Mouse (Mus musculus) midbrain, embryonic 11.5 days (tissue): ENCODE measurements at regions not wholly inside any gene's neighbourhood (a gene's known extent, or its start where the extent isn't known, plus 50 kb on each side); places are given as distances from the start of the nearest gene placed in this dataset.
A peak's percentile ranks its signal among the peaks of the same experiment; 100 is the strongest.

ENCODE experiments used
- ATAC-seq: fragments of 200-750 bp; cut with Nextera tagmentation; 2 replicates; pipeline ENCODE4 v1.8.0; 2017; ENCODE audit warnings: moderate TSS enrichment, moderate library complexity; ENCODE audit not compliant: low FRiP score
- DNase-seq: peaks from one replicate; pipeline ENCODE4 v3.0.0; 2015; ENCODE audit warnings: low spot score; ENCODE audit errors: missing footprints
- H3K27ac ChIP-seq: fragments of 300-500 bp; sonication (generic); 2 replicates; pipeline ENCODE4 v1.5.1; 2014; ENCODE audit warnings: low read depth, low read length
- H3K27me3 ChIP-seq: fragments of 300-500 bp; sonication (generic); 2 replicates; pipeline ENCODE4 v1.6.1; 2014; ENCODE audit warnings: mild to moderate bottlenecking, low read length, moderate library complexity, mixed read lengths; ENCODE audit not compliant: control insufficient read depth, insufficient read depth
- H3K36me3 ChIP-seq: fragments of 300-500 bp; sonication (generic); 2 replicates; pipeline ENCODE4 v1.6.1; 2014; ENCODE audit warnings: mild to moderate bottlenecking, low read length, moderate library complexity, mixed read lengths; ENCODE audit not compliant: control insufficient read depth, insufficient read depth
- H3K4me1 ChIP-seq: fragments of 300-500 bp; sonication (generic); 2 replicates; pipeline ENCODE4 v1.6.1; 2014; ENCODE audit warnings: low read length; ENCODE audit not compliant: control insufficient read depth, insufficient read depth
- H3K4me2 ChIP-seq: fragments of 300-500 bp; sonication (generic); 2 replicates; pipeline ENCODE4 v1.6.1; 2014; ENCODE audit warnings: mild to moderate bottlenecking, moderate library complexity
- H3K4me3 ChIP-seq: fragments of 300-500 bp; sonication (generic); 2 replicates; pipeline ENCODE4 v1.5.1; 2014; ENCODE audit warnings: low read depth, low read length
- H3K9ac ChIP-seq: fragments of 300-500 bp; sonication (generic); 2 replicates; pipeline ENCODE4 v1.6.1; 2014; ENCODE audit warnings: low read length
- H3K9me3 ChIP-seq: fragments of 300-500 bp; sonication (generic); 2 replicates; pipeline ENCODE4 v1.6.1; 2016; ENCODE audit warnings: low read length; ENCODE audit not compliant: control insufficient read depth
- whole genome bisulfite sequencing: fragments of 180-500 bp; shearing (Covaris S2); extraction: QIAGEN DNeasy Blood & Tissue Kit; methylation state at CpG from one replicate; pipeline ENCODE4 v1.1.7; 2014; 5-methylcytosine and 5-hydroxymethylcytosine counted together

GRCm38 (mm10) chr13:81944047-81944446 is 161.2 kb downstream of the Cetn3 start:
- Histone ChIP-seq H3K9ac (no peak overlapping the region), H3K9me3 (no peaks in the 10 kb centered on the region), H3K27ac (no peak overlapping the region), H3K27me3 (no peaks in the 10 kb centered on the region), H3K4me1 (peaks cover 6% of the 10 kb centered on the region), H3K4me3 (no peak overlapping the region), H3K36me3 (no peaks in the 10 kb centered on the region), H3K4me2 (peak overlapping the region; percentile 37)
- DNase-seq (peak; percentile 97), ATAC-seq (peak; percentile 87)
- WGBS = 17% methylated on average over 9 of the region's 9 CpGs

GRCm38 (mm10) chr13:81944469-81944868 is 161.6 kb downstream of the Cetn3 start:
- WGBS = 65% methylated on average over 6 of the region's 6 CpGs
- H3K36me3 ChIP-seq = no peaks in the 10 kb centered on the region
- DNase-seq (peak; percentile 88), ATAC-seq (peak; percentile 84)
- no peak overlapping the region for H3K27ac ChIP-seq
- H3K4me2 ChIP-seq = peak overlapping the region; percentile 37
- no peaks in the 10 kb centered on the region for H3K9me3 ChIP-seq
- no peak overlapping the region for H3K9ac ChIP-seq
- H3K27me3 ChIP-seq = no peaks in the 10 kb centered on the region
- H3K4me3 ChIP-seq = no peak overlapping the region
- H3K4me1 ChIP-seq = peaks cover 6% of the 10 kb centered on the region

- H3K9me3 ChIP-seq = no peaks in the 10 kb centered on the region
- no peak overlapping the region for H3K4me3 ChIP-seq
- H3K4me1 ChIP-seq = peaks cover 6% of the 10 kb centered on the region
- H3K9ac ChIP-seq = no peak overlapping the region
- WGBS = 10% methylated on average over 9 of the region's 9 CpGs
- DNase-seq (peak; percentile 84), ATAC-seq (0 out of 2 replicates have a peak, but pooled peaks have one; percentile 5)
- no peaks in the 10 kb centered on the region for H3K27me3 ChIP-seq
- no peak overlapping the region for H3K27ac ChIP-seq
- no peaks in the 10 kb centered on the region for H3K36me3 ChIP-seq
- peak overlapping the region; percentile 30 for H3K4me2 ChIP-seq
Measured at GRCm38 (mm10) chr13:81945741-81946140, 162.9 kb downstream of the Cetn3 start.

- Histone ChIP-seq H3K9me3 (no peaks in the 10 kb centered on the region), H3K9ac (no peak overlapping the region), H3K27ac (no peak overlapping the region), H3K27me3 (no peaks in the 10 kb centered on the region), H3K4me2 (no peak overlapping the region), H3K36me3 (no peaks in the 10 kb centered on the region), H3K4me1 (no peaks in the 10 kb centered on the region), H3K4me3 (no peak overlapping the region)
- peak; percentile 75 for DNase-seq
- no peak for ATAC-seq
- 88% methylated on average over 2 of the region's 2 CpGs for WGBS
Measured at GRCm38 (mm10) chr13:81965431-81965830, 182.6 kb downstream of the Cetn3 start.

GRCm38 (mm10) chr13:81975878-81976277 is 193.0 kb downstream of the Cetn3 start:
- Histone ChIP-seq H3K4me1 (no peaks in the 10 kb centered on the region), H3K4me2 (no peak overlapping the region), H3K27ac (no peak overlapping the region), H3K9ac (no peak overlapping the region), H3K9me3 (no peaks in the 10 kb centered on the region), H3K4me3 (no peak overlapping the region), H3K36me3 (no peaks in the 10 kb centered on the region), H3K27me3 (no peaks in the 10 kb centered on the region)
- no peak for ATAC-seq
- 75% methylated on average over 2 of the region's 2 CpGs for WGBS
- no peak for DNase-seq

- no peak overlapping the region for H3K9ac ChIP-seq
- H3K4me2 ChIP-seq = no peak overlapping the region
- no peak overlapping the region for H3K4me3 ChIP-seq
- H3K36me3 ChIP-seq = no peaks in the 10 kb centered on the region
- no peak for ATAC-seq
- peak; percentile 56 for DNase-seq
- H3K27me3 ChIP-seq = no peaks in the 10 kb centered on the region
- no peaks in the 10 kb centered on the region for H3K4me1 ChIP-seq
- 94% methylated on average over 6 of the region's 6 CpGs for WGBS
- no peaks in the 10 kb centered on the region for H3K9me3 ChIP-seq
- H3K27ac ChIP-seq = no peak overlapping the region
Measured at GRCm38 (mm10) chr13:81978003-81978402, 195.1 kb downstream of the Cetn3 start.

- Histone ChIP-seq H3K4me2 (no peak overlapping the region), H3K27me3 (no peaks in the 10 kb centered on the region), H3K27ac (no peak overlapping the region), H3K4me1 (no peaks in the 10 kb centered on the region), H3K36me3 (no peaks in the 10 kb centered on the region), H3K4me3 (no peak overlapping the region), H3K9ac (no peak overlapping the region), H3K9me3 (no peaks in the 10 kb centered on the region)
- no peak for DNase-seq
- ATAC-seq = 0 out of 2 replicates have a peak, but pooled peaks have one; percentile 55
Measured at GRCm38 (mm10) chr13:81979289-81979688, 196.4 kb downstream of the Cetn3 start.

GRCm38 (mm10) chr13:81980094-81980493 is 197.2 kb downstream of the Cetn3 start:
- H3K9me3 ChIP-seq = no peaks in the 10 kb centered on the region
- H3K4me1 ChIP-seq = no peaks in the 10 kb centered on the region
- no peak overlapping the region for H3K4me2 ChIP-seq
- no peak for ATAC-seq
- no peak for DNase-seq
- H3K4me3 ChIP-seq = no peak overlapping the region
- H3K27ac ChIP-seq = no peak overlapping the region
- no peaks in the 10 kb centered on the region for H3K27me3 ChIP-seq
- H3K9ac ChIP-seq = no peak overlapping the region
- no peaks in the 10 kb centered on the region for H3K36me3 ChIP-seq
- 83% methylated on average over 5 of the region's 5 CpGs for WGBS

GRCm38 (mm10) chr13:81982491-81982890 is 199.6 kb downstream of the Cetn3 start:
- no peaks in the 10 kb centered on the region for H3K4me1 ChIP-seq
- H3K27ac ChIP-seq = no peak overlapping the region
- ATAC-seq (no peak), DNase-seq (no peak)
- no peaks in the 10 kb centered on the region for H3K27me3 ChIP-seq
- no peaks in the 10 kb centered on the region for H3K36me3 ChIP-seq
- H3K4me3 ChIP-seq = no peak overlapping the region
- H3K9ac ChIP-seq = no peak overlapping the region
- no peaks in the 10 kb centered on the region for H3K9me3 ChIP-seq
- WGBS = 60% methylated on average over 2 of the region's 2 CpGs
- no peak overlapping the region for H3K4me2 ChIP-seq
